Mouse (Mus musculus): ENCODE measurements around the gene Mrps24. TPM values are rescaled to one million over a fixed set of nuclear protein-coding genes. Genes with fewer than 3 reads are reported as not detected.

Mrps24 gene
- total RNA-seq, 1 experiment: 125 TPM

- no peaks in the 10 kb centered on the region; a peak in 1 of 4 replicates for H3K4me1 ChIP-seq (ENCODE audit: control insufficient read depth in 2 of 2, insufficient read depth in 2 of 2, low read length in 2 of 2, poor library complexity in 1 of 2)
- in situ Hi-C loops (cut with MboI; ENCODE audit: low sequenced_read_pairs in 2 of 2, unreplicated experiment in 2 of 2): no loop called here
- no peak overlapping the region for H3K9ac ChIP-seq (ENCODE audit: insufficient read depth, low read depth, low read length, poor library complexity, severe bottlenecking)
- H3K9me3 ChIP-seq (ENCODE audit: control insufficient read depth, insufficient read depth, low read depth, low read length): no peaks in the 10 kb centered on the region
- DNase-seq (ENCODE audit: low read depth, low spot score): no peak
- no peak overlapping the region for H3K27ac ChIP-seq (ENCODE audit: insufficient read depth, low read depth, low read length, poor library complexity, severe bottlenecking)
- no peaks in the 10 kb centered on the region for H3K36me3 ChIP-seq (ENCODE audit: control insufficient read depth, insufficient read depth, low read length, poor library complexity, severe bottlenecking)
- TF ChIP-seq ZNF384 (IDR thresholded peaks at IDR 0.05; ENCODE audit: low read depth, low read length) (no peak), MAFK (IDR thresholded peaks at IDR 0.05; ENCODE audit: insufficient read depth, low read depth, low read length) (no peak), CHD2 (IDR thresholded peaks at IDR 0.05; ENCODE audit: low read depth, low read length) (no peak), ZC3H11A (IDR thresholded peaks at IDR 0.05; ENCODE audit: borderline replicate concordance, low read depth, low read length) (no peak), HCFC1 (IDR thresholded peaks at IDR 0.05; ENCODE audit: borderline replicate concordance, insufficient read depth, low read length) (no peak)
- H3K4me3 ChIP-seq (ENCODE audit: insufficient read depth in 1 of 2, low read depth in 1 of 2, low read length in 2 of 2, poor library complexity in 1 of 2, severe bottlenecking in 1 of 2): no peak overlapping the region
Measured at GRCm38 (mm10) chr11:5682541-5682940, 32.9 kb downstream of the Mrps24 start.

Other genes with a start within 250 kb of the Mrps24 start
- gene Xbp1, start 195.0 kb downstream of the Mrps24 start, total RNA-seq (2012; rRNA removed): 143 and 195 TPM in 2 replicates
- gene Ccdc117, start 173.5 kb downstream of the Mrps24 start, total RNA-seq (2012; rRNA removed): 24.2 and 27.4 TPM in 2 replicates
- gene Ankrd36, start 146.0 kb downstream of the Mrps24 start, total RNA-seq (2012; rRNA removed): 0.26 and 0.45 TPM in 2 replicates
- 10.3 and 10.4 TPM in 2 replicates for gene Urgcp, start 46.7 kb upstream of the Mrps24 start, total RNA-seq (2012; rRNA removed)
- 31.7 and 48.7 TPM in 2 replicates for gene Dbnl, start 72.8 kb upstream of the Mrps24 start, total RNA-seq (2012; rRNA removed)
- 4.1 and 4.2 TPM in 2 replicates for gene Pgam2, start 88.1 kb upstream of the Mrps24 start, total RNA-seq (2012; rRNA removed)
- 6.7 and 12.2 TPM in 2 replicates for gene Polm, start 122.3 kb upstream of the Mrps24 start, total RNA-seq (2012; rRNA removed)
- 8.5 and 14.5 TPM in 2 replicates for gene Aebp1, start 146.3 kb upstream of the Mrps24 start, total RNA-seq (2012; rRNA removed)
- 103 and 126 TPM in 2 replicates for gene Pold2, start 162.6 kb upstream of the Mrps24 start, total RNA-seq (2012; rRNA removed)
- 10.4 and 11.3 TPM in 2 replicates for gene Myl7, start 183.1 kb upstream of the Mrps24 start, total RNA-seq (2012; rRNA removed)
- 0.76 and 0.85 TPM in 2 replicates for gene Gck, start 234.4 kb upstream of the Mrps24 start, total RNA-seq (2012; rRNA removed)
- 63.7 and 72.2 TPM in 2 replicates for gene Ykt6, start 240.0 kb upstream of the Mrps24 start, total RNA-seq (2012; rRNA removed)